Mouse (Mus musculus) erythroblast, embryonic 14.5 days (primary cell): Measurements from ENCODE around the gene Aipl1. TPM values are rescaled to one million over a fixed set of nuclear protein-coding genes. Genes with fewer than 3 reads are reported as not detected.

ENCODE experiments used
- H3K27me3 ChIP-seq: 2 replicates; pipeline ENCODE4 v1.6.1; 2012; ENCODE audit warnings: inconsistent platforms; ENCODE audit not compliant: control insufficient read depth
- H3K36me3 ChIP-seq: 2 replicates; pipeline ENCODE4 v1.6.1; 2012; ENCODE audit warnings: mild to moderate bottlenecking, inconsistent platforms; ENCODE audit not compliant: control insufficient read depth
- H3K4me1 ChIP-seq: 2 replicates; pipeline ENCODE4 v1.6.1; 2012; ENCODE audit warnings: inconsistent platforms; ENCODE audit not compliant: control insufficient read depth
- H3K4me3 ChIP-seq: replicated peaks from 2 replicates; pipeline ENCODE3; 2012; ENCODE audit warnings: moderate library complexity, mild to moderate bottlenecking, inconsistent platforms
- H3K9me3 ChIP-seq: 2 replicates; pipeline ENCODE4 v1.6.1; 2012; ENCODE audit warnings: low read length, inconsistent platforms, mixed read lengths; ENCODE audit not compliant: control insufficient read depth
- GATA1 ChIP-seq: IDR thresholded peaks from 2 replicates; pipeline ENCODE4 v1.6.1; 2012; ENCODE audit warnings: low read length, inconsistent platforms, mixed read lengths
- TAL1 ChIP-seq: IDR thresholded peaks from 3 replicates; pipeline ENCODE4 v1.6.1; 2012; ENCODE audit warnings: low read length, inconsistent platforms, mixed read lengths
- polyA plus RNA-seq: library from polyadenylated mRNA; stranded (reverse); fragments of >175 nt; gene quantifications from 2 replicates; pipeline ENCODE4 v1.2.3, GENCODE M21; 2012

Aipl1 gene
- 0.02 TPM in 2 replicates for polyA plus RNA-seq

GRCm38 (mm10) chr11:72037409-72037808 lies at the start of gene Aipl1:
Gene Aipl1, minus strand, starts transcription at chr11:72037509.
- Histone ChIP-seq H3K4me1 (peaks cover 9% of the 10 kb centered on the region), H3K9me3 (no peaks in the 10 kb centered on the region), H3K4me3 (no peak within 1 kb of the TSS), H3K27me3 (peaks cover 15% of the 10 kb centered on the region), H3K36me3 (no peaks in the 10 kb centered on the region)
- TF ChIP-seq TAL1 (no peak), GATA1 (no peak)

- TF ChIP-seq GATA1 (no peak), TAL1 (no peak)
- Histone ChIP-seq H3K27me3 (no peaks in the 10 kb centered on the region), H3K4me1 (no peaks in the 10 kb centered on the region), H3K36me3 (no peaks in the 10 kb centered on the region), H3K9me3 (no peaks in the 10 kb centered on the region), H3K4me3 (no peak overlapping the region)
Observed at GRCm38 (mm10) chr11:72086251-72087046, 49.1 kb upstream of the Aipl1 start.

GRCm38 (mm10) chr11:72084337-72084736 lies 47.0 kb upstream of the Aipl1 start:
- Histone ChIP-seq H3K36me3 (no peaks in the 10 kb centered on the region), H3K27me3 (no peaks in the 10 kb centered on the region), H3K9me3 (no peaks in the 10 kb centered on the region), H3K4me3 (no peak overlapping the region), H3K4me1 (no peaks in the 10 kb centered on the region)
- TF ChIP-seq TAL1 (no peak), GATA1 (no peak)

DNA sequence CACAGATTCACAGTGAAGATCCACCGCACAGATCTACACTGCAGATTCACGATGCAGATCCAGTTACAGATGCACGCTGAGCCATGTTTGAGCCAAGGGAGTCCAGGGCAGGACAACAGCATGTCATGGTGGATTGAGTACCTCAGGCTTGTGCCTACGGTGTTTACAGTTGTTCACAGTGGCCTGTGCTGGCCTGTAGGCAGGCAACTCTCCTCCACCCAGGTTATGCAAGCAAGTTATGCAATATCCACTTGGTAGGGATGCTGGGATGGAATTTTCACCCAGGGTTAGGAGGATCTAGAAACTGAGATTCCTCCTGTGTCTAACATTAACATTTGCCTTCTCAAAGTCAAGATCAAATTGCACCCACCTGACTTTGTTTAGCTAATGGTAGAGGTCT lies 45.3 kb upstream of the Aipl1 start:
- Histone ChIP-seq H3K36me3 (no peaks in the 10 kb centered on the region), H3K9me3 (no peaks in the 10 kb centered on the region), H3K27me3 (no peaks in the 10 kb centered on the region), H3K4me3 (no peak overlapping the region), H3K4me1 (no peaks in the 10 kb centered on the region)
- TF ChIP-seq GATA1 (no peak), TAL1 (no peak)

GRCm38 (mm10) chr11:72080461-72080860 lies 43.2 kb upstream of the Aipl1 start:
- no peaks in the 10 kb centered on the region for H3K9me3 ChIP-seq
- no peaks in the 10 kb centered on the region for H3K36me3 ChIP-seq
- no peak overlapping the region for H3K4me3 ChIP-seq
- H3K27me3 ChIP-seq = no peaks in the 10 kb centered on the region
- no peaks in the 10 kb centered on the region for H3K4me1 ChIP-seq
- TF ChIP-seq GATA1 (no peak), TAL1 (no peak)

- Histone ChIP-seq H3K4me3 (no peak overlapping the region), H3K36me3 (no peaks in the 10 kb centered on the region), H3K9me3 (no peaks in the 10 kb centered on the region), H3K27me3 (no peaks in the 10 kb centered on the region), H3K4me1 (no peaks in the 10 kb centered on the region)
- TF ChIP-seq GATA1 (no peak), TAL1 (no peak)
Observed at GRCm38 (mm10) chr11:72078647-72079046, 41.3 kb upstream of the Aipl1 start.

DNA sequence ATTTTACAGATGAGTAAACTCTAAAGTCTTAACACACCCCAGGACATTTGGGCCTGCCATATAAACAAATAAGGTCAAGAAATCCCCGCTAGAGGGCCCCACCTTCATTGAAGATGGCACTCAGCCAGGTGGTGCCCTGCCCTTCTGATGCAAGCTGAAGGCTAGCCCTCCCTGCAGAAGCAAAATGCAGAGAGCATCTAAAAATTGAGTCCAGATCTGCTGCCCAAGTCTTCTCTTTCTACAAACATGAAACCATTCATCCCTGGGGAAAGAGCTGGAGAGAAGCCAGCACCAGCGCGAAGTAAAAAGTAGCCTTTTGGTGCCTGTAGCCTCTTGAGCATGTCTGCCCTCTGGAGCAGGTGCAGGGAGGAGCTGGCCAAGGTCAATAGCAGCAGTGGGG lies 40.7 kb upstream of the Aipl1 start:
- Histone ChIP-seq H3K27me3 (no peaks in the 10 kb centered on the region), H3K36me3 (no peaks in the 10 kb centered on the region), H3K4me3 (no peak overlapping the region), H3K9me3 (no peaks in the 10 kb centered on the region), H3K4me1 (no peaks in the 10 kb centered on the region)
- TF ChIP-seq TAL1 (no peak), GATA1 (no peak)

DNA sequence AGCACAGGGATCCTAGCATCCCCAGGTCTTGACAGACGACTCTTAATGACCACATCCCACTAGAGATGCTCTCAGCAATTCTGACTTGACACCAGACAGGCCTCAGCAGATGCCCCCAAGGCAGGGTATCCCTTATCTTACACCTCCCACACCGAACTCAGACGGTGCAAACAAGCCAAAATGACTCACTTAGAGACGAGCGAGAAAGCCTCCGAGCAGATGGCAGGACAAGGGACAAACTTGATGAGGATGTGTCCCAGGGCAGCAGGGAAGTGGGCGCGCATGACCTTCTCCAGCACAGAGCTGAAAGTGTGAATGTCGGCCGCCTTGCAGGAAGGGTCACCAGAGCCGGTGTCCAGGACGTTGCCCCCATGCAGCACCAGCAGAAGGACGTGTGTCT lies 36.9 kb upstream of the Aipl1 start:
- no peaks in the 10 kb centered on the region for H3K36me3 ChIP-seq
- H3K4me3 ChIP-seq = no peak overlapping the region
- TF ChIP-seq GATA1 (no peak), TAL1 (no peak)
- no peaks in the 10 kb centered on the region for H3K9me3 ChIP-seq
- no peaks in the 10 kb centered on the region for H3K27me3 ChIP-seq
- no peaks in the 10 kb centered on the region for H3K4me1 ChIP-seq

DNA sequence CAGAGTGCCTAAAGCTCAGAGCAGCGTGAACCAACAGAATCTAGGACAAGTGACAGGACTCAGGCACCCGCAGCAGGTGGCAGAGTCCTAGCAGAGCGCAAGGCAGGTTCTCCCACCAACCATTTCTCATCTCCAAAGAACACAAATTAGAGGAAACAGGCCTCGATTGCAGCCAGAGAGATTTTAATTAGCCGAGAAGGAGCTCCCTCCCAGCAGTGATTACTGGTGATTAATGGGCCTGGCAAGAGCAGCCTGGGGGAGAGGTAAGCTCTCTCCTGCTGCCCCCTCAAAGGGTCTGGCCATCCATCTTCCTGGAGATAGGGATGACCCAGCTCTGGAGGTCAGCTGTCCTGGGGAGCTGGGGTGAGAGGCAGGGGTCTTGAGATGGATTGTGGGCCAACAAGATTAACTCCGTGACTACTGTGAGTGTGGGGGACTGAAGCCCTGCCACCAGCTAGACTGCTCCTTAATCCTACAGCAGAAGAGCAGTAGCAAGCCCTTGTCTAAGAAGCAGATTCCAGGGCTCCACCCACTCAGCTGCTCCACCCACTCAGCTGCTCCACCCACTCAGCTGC lies 35.1 kb upstream of the Aipl1 start:
- H3K9me3 ChIP-seq = no peaks in the 10 kb centered on the region
- H3K27me3 ChIP-seq = no peaks in the 10 kb centered on the region
- TF ChIP-seq GATA1 = no peak
- no peak for TF ChIP-seq TAL1
- no peak overlapping the region for H3K4me3 ChIP-seq
- no peaks in the 10 kb centered on the region for H3K4me1 ChIP-seq
- no peaks in the 10 kb centered on the region for H3K36me3 ChIP-seq
